In the genomic region with DNA sequence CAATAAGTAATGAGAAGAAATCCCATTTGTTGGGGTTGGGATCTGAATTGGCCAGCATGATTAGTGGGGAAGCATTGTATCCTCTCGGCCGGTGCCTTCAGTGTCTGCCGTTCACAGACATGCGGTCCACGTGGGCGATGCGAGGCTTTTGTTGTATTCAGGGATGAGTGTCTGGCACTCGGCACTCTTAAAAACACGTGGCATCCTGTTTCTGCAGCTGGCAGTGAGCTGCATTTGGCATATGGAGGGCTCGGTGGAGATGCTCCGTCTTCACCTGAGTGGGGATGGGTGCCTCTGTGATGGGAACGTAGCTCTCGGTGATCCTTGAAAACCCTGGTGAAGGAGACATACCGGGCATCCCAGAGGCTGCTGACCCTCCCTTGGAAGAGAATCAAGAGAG, we compare ENCODE assay signal across 17 mouse cellular contexts. TPM values are rescaled to one million over a fixed set of nuclear protein-coding genes. Genes with fewer than 3 reads are reported as not detected.
DNase-seq lines count a peak whose midpoint lies in the region; ATAC-seq and TF ChIP-seq lines count a peak whose summit lies in the region.
"Had no signal": no experiment of that assay in that cellular context is flagged by ENCODE, and none has a peak within 500 bp of the region (broad histone marks: within the 10 kb centered on the region; RNA-seq: fewer than 3 reads in every experiment).

No protein-coding gene starts in this region.

- H3K9me3 ChIP-seq in forebrain, embryonic 15.5 days = no peaks in the 10 kb centered on the region
- no peaks in the 10 kb centered on the region for H3K9me3 ChIP-seq in forebrain, embryonic 10.5 days
- H3K9me3 ChIP-seq: embryonic facial prominence, embryonic 10.5 days; heart, embryonic 12.5 days; hindbrain, embryonic 12.5 days; lung, embryonic 15.5 days; stomach, embryonic 15.5 days had no signal

- DNase-seq in forebrain, embryonic 10.5 days (ENCODE audit: extremely low spot score, low spot score) = no peak
- peak; percentile 39 to 42 for DNase-seq in frontal cortex, postnatal 14 days (ENCODE audit: low spot score in 2 of 2)
- DNase-seq in right cerebral cortex, adult 18-20 months = peak; percentile 80
- no peak for DNase-seq in kidney, postnatal 10 days
- no peak for DNase-seq in retina, postnatal 1 day
- DNase-seq: gastrocnemius, postnatal 25 days; kidney, adult 8-10 months; thymus, postnatal 4 days had no signal

- H3K9ac ChIP-seq in forebrain, embryonic 15.5 days (replicated peaks) = no peak overlapping the region
- H3K9ac ChIP-seq: heart, embryonic 12.5 days; hindbrain, embryonic 12.5 days; lung, embryonic 15.5 days; stomach, embryonic 15.5 days had no signal

- H3K4me1 ChIP-seq in forebrain, embryonic 15.5 days = peaks cover 31% of the 10 kb centered on the region
- H3K4me1 ChIP-seq in forebrain, embryonic 10.5 days = peaks cover 53% of the 10 kb centered on the region
- peaks cover 60% of the 10 kb centered on the region for H3K4me1 ChIP-seq in bone marrow macrophage, adult 2 months (ENCODE audit: control insufficient read depth, insufficient read depth, low read length)

- peak; percentile 38 for ATAC-seq in forebrain, embryonic 15.5 days (replicated peaks)
- no peak for ATAC-seq in megakaryocyte, adult 5-6 weeks (ENCODE audit: poor library complexity, severe bottlenecking)
- ATAC-seq: Patski had no signal

- no peak overlapping the region for H3K4me3 ChIP-seq in forebrain, embryonic 15.5 days
- H3K4me3 ChIP-seq in forebrain, embryonic 10.5 days = no peak overlapping the region
- no peak overlapping the region for H3K4me3 ChIP-seq in bone marrow macrophage, adult 2 months (ENCODE audit: insufficient read depth, low read length)
- H3K4me3 ChIP-seq: embryonic facial prominence, embryonic 10.5 days; heart, embryonic 12.5 days; hindbrain, embryonic 12.5 days; lung, embryonic 15.5 days; stomach, embryonic 15.5 days had no signal

- 0 out of 2 replicates have a peak, but pooled peaks cover 3% of the 10 kb centered on the region for H3K36me3 ChIP-seq in forebrain, embryonic 15.5 days
- H3K36me3 ChIP-seq in forebrain, embryonic 10.5 days (replicated peaks) = peaks cover 6% of the 10 kb centered on the region; the same call in 1 of the 2 replicates
- H3K36me3 ChIP-seq: lung, embryonic 15.5 days; stomach, embryonic 15.5 days had no signal

- no peaks in the 10 kb centered on the region for H3K27me3 ChIP-seq in forebrain, embryonic 15.5 days
- peaks cover 94% of the 10 kb centered on the region for H3K27me3 ChIP-seq in forebrain, embryonic 10.5 days (ENCODE audit: poor library complexity, severe bottlenecking)
- H3K27me3 ChIP-seq: heart, embryonic 12.5 days; lung, embryonic 15.5 days; Patski; stomach, embryonic 15.5 days had no signal

- H3K27ac ChIP-seq in forebrain, embryonic 15.5 days (replicated peaks) = 0 out of 2 replicates have a peak overlapping the region, but pooled peaks have one; percentile 0
- no peak overlapping the region for H3K27ac ChIP-seq in forebrain, embryonic 10.5 days
- peak overlapping the region; percentile 83 for H3K27ac ChIP-seq in bone marrow macrophage, adult 2 months (ENCODE audit: insufficient read depth, low read depth, low read length)
- H3K27ac ChIP-seq: embryonic facial prominence, embryonic 10.5 days; hindbrain, embryonic 12.5 days; lung, embryonic 15.5 days; stomach, embryonic 15.5 days had no signal

- TF ChIP-seq CTCF in bone marrow macrophage, adult 2 months (IDR thresholded peaks at IDR 0.05; ENCODE audit: low read depth, low read length) = no peak

- no peak overlapping the region for H3K4me2 ChIP-seq in forebrain, embryonic 15.5 days (replicated peaks)
- H3K4me2 ChIP-seq: heart, embryonic 12.5 days; hindbrain, embryonic 12.5 days; lung, embryonic 15.5 days; stomach, embryonic 15.5 days had no signal

- 40% methylated on average over 14 of the region's 14 CpGs for WGBS in forebrain, embryonic 15.5 days
- WGBS in forebrain, embryonic 10.5 days = 71% methylated on average over 14 of the region's 14 CpGs

- TF ChIP-seq POLR2A in bone marrow macrophage, adult 2 months (IDR thresholded peaks at IDR 0.05; ENCODE audit: borderline replicate concordance, low read depth, low read length) = no peak

RNA-seq across cellular contexts. Expression of gene Nrp2, which starts 46.6 kb away (rescaled TPM):
- polyA plus RNA-seq in forebrain, embryonic 15.5 days (2015; fragmentation: Nextera tagmentation; extraction: Ambion mirVana) = 30.8 and 34.7 TPM in 2 replicates
- polyA plus RNA-seq in forebrain, embryonic 10.5 days (2016; fragmentation: Nextera tagmentation; extraction: Ambion mirVana) = 9.6 and 10.5 TPM in 2 replicates
- 86.4 and 97.2 TPM in 2 replicates for polyA plus RNA-seq in bone marrow macrophage, adult 2 months (2012; ENCODE audit: insufficient read depth, insufficient read length, missing spikeins)
- total RNA-seq in megakaryocyte, adult 5-6 weeks (2015) = 3.5 and 3.9 TPM in 2 replicates
- 5.9 and 6.5 TPM in 2 replicates for total RNA-seq in megakaryocyte, adult 5-6 weeks (2017)

Comparison
In these comparisons a context has a peak if more than half of its experiments do, and no peak if none do; other contexts are left out.
1. DNase-seq: peak in frontal cortex, postnatal 14 days (2 of 2) and right cerebral cortex, adult 18-20 months (single experiment); none in forebrain, embryonic 10.5 days (single experiment), kidney, postnatal 10 days (single experiment) and retina, postnatal 1 day (single experiment).